Mouse (Mus musculus) MN1 (cell line): Measurements from ENCODE around the gene Zfp3.

Experiments used
- DNase-seq: peaks from one replicate; pipeline ENCODE4 v3.0.0-alpha.2; 2016; ENCODE audit warnings: low spot score

Zfp3 gene

DNA sequence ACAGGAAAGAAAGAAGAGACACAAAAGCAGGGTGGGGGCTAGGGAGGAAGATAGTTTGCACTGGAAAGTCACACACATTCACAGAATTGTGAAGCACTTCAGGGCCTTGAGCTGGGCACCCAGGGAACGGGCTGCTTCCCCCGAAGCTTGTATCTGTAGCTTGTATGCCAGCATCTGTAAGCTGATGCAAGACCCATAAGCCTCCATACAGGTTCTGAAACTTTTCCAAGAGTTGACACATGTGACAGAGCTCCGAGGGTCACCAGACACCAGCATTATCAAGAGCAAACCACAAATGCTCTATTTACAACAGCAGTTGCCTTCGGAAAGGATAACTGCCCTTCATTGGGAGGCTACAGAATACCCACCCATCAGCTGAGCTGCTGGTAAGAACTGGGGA, 43.6 kb downstream of the Zfp3 start:
- DNase-seq, result no peak

DNA sequence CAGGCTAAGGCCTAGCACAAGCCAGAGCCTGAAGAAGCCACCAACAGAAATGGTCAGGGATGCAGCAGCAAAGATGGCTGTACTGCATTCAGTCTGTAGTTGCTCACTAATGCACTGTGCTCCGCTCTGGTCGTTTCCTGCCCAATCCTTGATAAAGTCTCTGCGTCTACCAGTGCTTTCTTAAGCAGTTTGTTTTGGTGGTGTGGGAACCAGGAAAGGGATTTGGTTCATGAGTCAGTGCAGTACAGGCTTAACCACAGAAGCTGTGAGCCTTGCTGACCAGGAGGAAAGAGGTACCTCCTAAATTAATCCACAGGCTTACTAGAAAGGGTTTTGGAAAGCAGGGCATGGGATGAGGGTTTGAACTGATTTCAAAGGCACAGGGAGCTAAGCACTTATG, 44.1 kb downstream of the Zfp3 start:
- DNase-seq, result no peak

DNA sequence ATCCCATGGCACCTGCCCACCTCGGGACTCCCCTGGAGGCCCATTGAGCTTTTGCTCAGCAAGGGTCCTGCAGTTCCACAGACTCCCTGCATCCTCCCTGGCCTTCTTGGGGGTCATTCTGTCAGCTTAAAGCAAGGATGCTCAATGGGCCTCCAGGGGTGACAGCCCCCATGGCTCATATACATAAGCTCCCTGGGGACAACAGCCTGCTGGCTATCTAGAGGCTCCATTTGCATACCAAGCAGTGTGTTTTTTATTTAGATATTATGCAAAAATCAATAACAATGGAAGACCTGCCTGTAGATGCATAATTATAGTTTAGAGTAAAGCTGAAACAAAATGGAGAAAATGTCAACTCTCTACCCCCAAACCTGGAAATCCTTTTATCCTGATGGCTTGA, 45.0 kb downstream of the Zfp3 start:
- no peak for DNase-seq

DNA sequence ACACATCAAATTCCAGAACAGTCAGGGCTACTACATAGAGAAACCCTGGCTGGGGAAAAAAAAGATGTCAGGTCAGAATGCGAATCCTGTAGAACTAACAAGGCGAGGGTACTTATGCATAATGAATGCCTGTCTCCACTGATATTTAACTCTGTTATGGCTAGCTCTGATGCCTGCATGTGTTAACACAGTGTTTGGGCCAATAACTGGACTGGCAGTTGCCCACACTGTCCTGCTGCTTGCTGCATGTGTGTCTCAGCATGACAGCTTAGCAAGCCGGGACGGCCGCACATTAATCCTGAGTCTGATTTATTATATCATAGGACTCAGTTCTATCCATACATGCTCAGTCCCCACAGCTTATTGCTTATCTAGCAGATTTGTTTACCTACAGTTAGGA, 47.0 kb downstream of the Zfp3 start:
- DNase-seq, result no peak

DNA sequence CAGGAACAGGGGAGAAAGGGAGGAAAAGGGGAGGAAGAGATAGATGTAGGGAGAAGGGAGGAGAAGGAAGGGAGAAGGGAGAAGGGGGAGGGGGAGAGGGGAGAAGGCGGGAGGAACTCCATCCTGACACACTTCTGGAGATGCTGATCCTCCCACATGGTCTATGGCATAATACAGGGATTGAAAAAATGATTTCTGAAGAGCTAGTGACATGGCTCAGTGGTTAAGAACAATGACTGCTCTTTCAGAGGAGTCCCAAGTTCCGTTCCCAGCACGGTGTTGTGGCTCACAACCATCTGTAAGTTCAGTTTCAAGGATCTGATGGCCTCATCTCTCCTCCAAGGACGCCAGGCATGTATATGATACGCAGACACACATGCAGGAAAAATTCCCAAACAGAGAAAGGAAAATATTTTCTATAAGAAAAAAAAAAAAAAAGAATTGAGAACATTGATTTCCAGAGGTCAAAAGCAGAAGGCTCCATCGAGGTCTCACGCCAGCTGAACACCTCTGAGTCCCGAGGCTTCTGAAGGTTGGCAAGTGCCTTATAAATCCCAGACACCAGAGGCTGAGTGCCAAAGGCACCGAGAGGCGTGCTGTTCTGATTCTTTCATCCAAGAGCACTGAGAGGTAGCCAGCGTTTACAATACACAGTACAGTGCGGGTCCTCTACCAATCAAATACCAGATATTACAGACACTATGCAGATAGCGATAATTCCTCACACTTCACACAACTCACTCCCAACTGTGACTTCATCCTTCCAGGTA, 47.6 kb downstream of the Zfp3 start:
- no peak for DNase-seq

DNA sequence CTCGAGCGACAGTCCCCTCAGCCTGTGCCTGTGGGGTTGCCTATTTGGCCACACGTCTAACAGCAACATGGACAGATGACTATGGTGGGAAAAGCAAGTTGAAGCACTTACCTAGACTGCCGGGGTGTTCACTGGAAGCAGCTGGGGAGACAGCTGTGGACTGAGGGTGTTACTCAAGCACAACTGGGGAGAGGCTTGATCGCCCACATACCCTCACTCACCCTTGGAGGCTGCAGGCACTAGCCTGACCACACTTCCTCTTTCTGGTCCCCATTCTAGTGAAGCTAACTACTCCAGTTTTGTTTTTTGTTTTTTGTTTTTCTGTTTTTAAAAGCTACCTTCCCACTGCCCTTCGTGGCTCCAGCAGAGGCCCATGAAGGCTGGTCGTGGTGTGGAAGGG, 48.4 kb downstream of the Zfp3 start, which contains the start of gene Scimp:
Gene Scimp, minus strand, starts transcription at position 222 of the 400 bp plus-strand sequence.
- no peak for DNase-seq

DNA sequence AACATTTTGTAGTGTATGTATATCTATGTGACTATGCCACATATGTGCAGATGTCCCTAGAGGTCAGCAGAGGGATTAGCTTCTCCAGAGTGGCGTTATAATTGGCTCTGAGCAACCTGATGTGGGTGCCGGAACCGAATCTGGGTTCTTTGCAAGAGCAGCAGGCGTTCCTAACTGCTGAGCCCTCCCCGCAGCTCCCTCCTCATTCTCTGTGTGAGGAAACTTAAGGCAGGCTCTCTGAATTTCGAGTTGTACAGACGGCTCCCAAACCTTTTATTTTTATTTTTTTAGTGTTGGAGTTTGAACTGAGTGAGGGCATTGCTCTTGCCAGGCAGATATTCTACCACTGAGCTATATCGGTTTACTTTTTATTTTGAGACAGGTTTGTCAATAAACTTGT, 51.1 kb downstream of the Zfp3 start:
- DNase-seq, result no peak

DNA sequence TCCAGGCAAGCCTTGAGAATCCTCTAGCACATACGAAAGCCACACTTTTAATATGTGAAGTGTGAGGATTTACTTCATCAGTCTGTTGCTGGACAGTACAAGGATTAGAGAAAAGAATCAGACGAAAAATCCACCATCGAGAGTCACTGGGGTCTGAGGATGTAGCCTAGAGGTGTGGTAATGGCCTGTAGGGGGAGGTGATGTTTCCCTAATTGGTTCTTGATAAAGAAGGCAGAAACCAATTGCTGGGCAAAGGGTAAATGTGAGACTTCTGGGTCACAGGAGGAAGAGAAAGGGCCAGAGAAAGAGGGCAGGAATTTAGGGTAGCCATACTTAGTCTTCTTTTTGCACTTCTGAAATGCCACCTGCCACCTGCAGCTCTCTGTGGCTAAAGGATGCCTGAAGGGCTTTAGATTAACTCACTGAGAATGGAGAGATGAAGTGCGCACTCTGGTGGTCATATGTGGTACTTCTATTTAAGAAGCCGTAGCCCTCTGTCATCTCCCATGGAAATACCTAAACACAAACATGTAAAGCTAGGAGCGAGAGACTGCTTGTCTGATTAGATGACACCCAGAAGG, 51.6 kb downstream of the Zfp3 start:
- peak; percentile 66 for DNase-seq

DNA sequence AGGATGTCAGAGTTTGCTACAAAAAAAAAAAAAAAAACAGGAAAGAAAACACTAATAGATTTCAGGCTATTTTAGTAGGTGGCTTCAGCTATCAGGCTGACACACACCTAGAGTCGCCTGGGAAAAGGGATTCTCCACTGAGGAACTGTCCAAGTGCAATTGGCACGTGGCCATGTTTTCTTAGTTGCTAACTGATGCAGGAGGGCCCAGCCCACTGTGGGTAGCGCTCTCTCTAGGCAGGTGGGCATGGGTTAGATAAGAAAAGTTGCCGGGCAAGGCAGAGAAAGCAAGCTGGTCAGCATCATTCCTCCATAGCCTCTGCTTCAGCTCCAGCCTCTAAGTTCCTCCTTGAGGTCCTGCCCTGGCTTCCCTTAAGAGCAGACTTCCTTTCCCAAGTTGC, 52.8 kb downstream of the Zfp3 start:
- no peak for DNase-seq

DNA sequence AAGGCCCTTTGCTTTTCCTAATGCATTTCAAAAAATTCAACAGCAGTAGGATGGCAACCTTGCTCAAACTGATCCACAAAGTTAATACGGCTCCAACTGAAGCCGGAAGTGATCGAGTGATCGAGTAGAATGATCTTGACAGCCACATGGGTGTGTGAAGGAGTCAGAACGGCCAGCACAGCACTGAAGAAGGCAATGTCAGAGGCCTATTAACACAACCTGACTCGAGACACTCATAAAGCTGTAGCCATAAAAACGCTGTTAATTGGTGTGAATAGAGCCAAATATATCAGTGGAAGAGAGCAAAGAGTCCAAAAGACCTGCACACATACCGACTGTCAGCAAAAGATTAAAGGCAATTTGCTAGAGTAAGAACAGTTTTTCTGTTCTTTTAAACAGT, 56.1 kb downstream of the Zfp3 start:
- DNase-seq, result no peak

DNA sequence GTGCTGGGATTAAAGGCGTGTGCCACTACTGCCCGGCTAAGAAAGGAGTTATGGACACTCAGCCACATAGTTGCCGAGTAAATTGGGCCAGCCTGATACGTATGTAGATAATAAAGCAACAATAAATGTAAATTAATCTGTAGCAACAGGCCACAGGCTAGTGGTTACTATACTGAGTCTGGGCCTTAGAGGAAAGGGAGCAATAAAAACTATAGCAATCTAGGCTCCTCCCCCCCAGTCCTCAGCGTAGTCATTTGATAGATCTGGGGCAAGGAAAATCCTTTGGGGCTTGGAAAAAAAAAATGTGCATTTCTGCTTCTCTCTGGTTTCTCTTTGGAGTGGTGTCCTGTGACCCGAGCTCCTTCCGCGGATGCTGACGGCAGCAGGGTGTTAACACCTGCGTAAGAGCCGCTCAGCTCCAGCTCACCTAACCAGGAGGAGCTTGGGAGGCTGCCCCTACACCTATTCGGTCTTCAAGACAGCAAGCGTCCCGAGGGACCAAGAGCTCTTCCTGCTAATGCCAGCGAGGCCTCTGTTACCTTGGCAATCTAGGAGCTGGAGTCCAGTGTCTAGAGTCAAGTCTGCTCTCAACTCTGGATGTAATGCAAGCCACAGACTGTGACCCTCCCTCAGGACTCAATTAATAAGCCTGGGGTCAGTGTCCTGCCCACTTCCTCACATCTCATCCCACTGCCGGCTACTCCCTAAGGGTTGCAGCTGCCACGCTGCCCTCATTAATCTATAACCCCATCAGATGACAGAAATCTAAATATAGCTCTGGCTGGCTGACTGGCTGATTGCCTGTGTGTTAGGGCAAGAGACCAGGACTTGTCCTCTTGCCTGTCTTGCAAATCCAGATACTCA, 58.0 kb downstream of the Zfp3 start:
- DNase-seq, result peak; percentile 83
